Mouse (Mus musculus) stomach, postnatal 0 days (tissue): ENCODE results near the gene Cnot2. TPM values are rescaled to one million over a fixed set of nuclear protein-coding genes. Genes with fewer than 3 reads are reported as not detected.

Experiments
- ATAC-seq: fragments of 200-750 bp; cut with Nextera tagmentation; 2 replicates; pipeline ENCODE4 v1.8.0; 2017; ENCODE audit not compliant: low FRiP score, low TSS enrichment
- DNase-seq: peaks from one replicate; pipeline ENCODE4 v3.0.0-alpha.2; 2016; ENCODE audit warnings: low spot score
- H3K27ac ChIP-seq: fragments of 300-500 bp; sonication (generic); replicated peaks from 2 replicates; pipeline ENCODE4 v1.5.1; 2014; ENCODE audit warnings: mild to moderate bottlenecking, control low read depth
- H3K27me3 ChIP-seq: fragments of 300-500 bp; sonication (generic); 2 replicates; pipeline ENCODE4 v1.6.1; 2014; ENCODE audit warnings: low read length; ENCODE audit not compliant: control insufficient read depth, insufficient read depth
- H3K36me3 ChIP-seq: fragments of 300-500 bp; sonication (generic); 2 replicates; pipeline ENCODE4 v1.6.1; 2014; ENCODE audit warnings: low read length, mixed read lengths; ENCODE audit not compliant: control insufficient read depth, insufficient read depth
- H3K4me1 ChIP-seq: fragments of 300-500 bp; sonication (generic); replicated peaks from 2 replicates; pipeline ENCODE4 v1.6.1; 2014; ENCODE audit warnings: antibody characterized with exemption; ENCODE audit not compliant: control insufficient read depth, insufficient read depth
- H3K4me2 ChIP-seq: fragments of 300-500 bp; sonication (generic); replicated peaks from 2 replicates; pipeline ENCODE4 v1.6.1; 2014; ENCODE audit warnings: low read depth, mild to moderate bottlenecking, control low read depth, moderate library complexity
- H3K4me3 ChIP-seq: fragments of 300-500 bp; sonication (generic); 2 replicates; pipeline ENCODE4 v1.5.1; 2014; ENCODE audit warnings: low read depth, low read length, control low read depth
- H3K9ac ChIP-seq: fragments of 300-500 bp; sonication (generic); 2 replicates; pipeline ENCODE4 v1.6.1; 2014; ENCODE audit warnings: mild to moderate bottlenecking, low read length, control low read depth, mixed read lengths
- H3K9me3 ChIP-seq: fragments of 300-500 bp; sonication (generic); 2 replicates; pipeline ENCODE4 v1.6.1; 2016; ENCODE audit warnings: low read length; ENCODE audit not compliant: control insufficient read depth
- CTCF ChIP-seq: IDR thresholded peaks from 2 replicates; pipeline ENCODE4 v1.5.1; 2016; ENCODE audit warnings: antibody characterized with exemption, low read depth, mild to moderate bottlenecking, moderate library complexity
- EP300 ChIP-seq: optimal IDR thresholded peaks from 2 replicates; pipeline ENCODE3; 2016; ENCODE audit warnings: antibody characterized with exemption
- WGBS: fragments of 180-500 bp; shearing (Covaris S2); extraction: QIAGEN DNeasy Blood & Tissue Kit; methylation state at CpG from one replicate; pipeline ENCODE4 v1.1.7; 2014; 5-methylcytosine and 5-hydroxymethylcytosine counted together
- polyA plus RNA-seq: library from polyadenylated mRNA; unstranded; fragments of >200 nt; fragmentation: Nextera tagmentation; extraction: Ambion mirVana; gene quantifications from 2 replicates; pipeline ENCODE4 v1.2.1, GENCODE M21; 2015

Cnot2 gene
- polyA plus RNA-seq, 1 experiment from 2014 or later = 38.0 TPM

- TF ChIP-seq CTCF = no peak
- TF ChIP-seq EP300 = no peak
- DNase-seq = no peak
- no peak overlapping the region for H3K9ac ChIP-seq
- no peaks in the 10 kb centered on the region for H3K27me3 ChIP-seq
- no peak overlapping the region for H3K27ac ChIP-seq
- 88% methylated on average over 14 of the region's 14 CpGs for WGBS
- no peaks in the 10 kb centered on the region for H3K36me3 ChIP-seq
- ATAC-seq = no peak
- H3K4me2 ChIP-seq = no peak overlapping the region
- no peaks in the 10 kb centered on the region for H3K4me1 ChIP-seq
- no peak overlapping the region for H3K4me3 ChIP-seq
- no peaks in the 10 kb centered on the region for H3K9me3 ChIP-seq
These were observed 16.3 kb downstream of the Cnot2 start for GRCm38 (mm10) chr10:116564828-116565602.

GRCm38 (mm10) chr10:116562731-116563480 is 18.4 kb downstream of the Cnot2 start:
- Histone ChIP-seq H3K9ac (no peak overlapping the region), H3K9me3 (no peaks in the 10 kb centered on the region), H3K4me3 (no peak overlapping the region), H3K36me3 (no peaks in the 10 kb centered on the region), H3K4me1 (no peaks in the 10 kb centered on the region), H3K27ac (no peak overlapping the region), H3K4me2 (no peak overlapping the region), H3K27me3 (no peaks in the 10 kb centered on the region)
- DNase-seq (no peak), ATAC-seq (no peak)
- 70% methylated on average over 4 of the region's 4 CpGs for WGBS
- TF ChIP-seq EP300 (no peak), CTCF (no peak)

GRCm38 (mm10) chr10:116562210-116562609 is 19.1 kb downstream of the Cnot2 start:
- no peak for DNase-seq
- no peak for TF ChIP-seq CTCF
- H3K27me3 ChIP-seq = no peaks in the 10 kb centered on the region
- H3K36me3 ChIP-seq = no peaks in the 10 kb centered on the region
- H3K4me3 ChIP-seq = no peak overlapping the region
- H3K4me2 ChIP-seq = no peak overlapping the region
- no peak overlapping the region for H3K9ac ChIP-seq
- no peak for ATAC-seq
- no peaks in the 10 kb centered on the region for H3K4me1 ChIP-seq
- no peaks in the 10 kb centered on the region for H3K9me3 ChIP-seq
- WGBS = 41% methylated on average over 4 of the region's 4 CpGs
- H3K27ac ChIP-seq = no peak overlapping the region

GRCm38 (mm10) chr10:116559171-116559570 is 22.1 kb downstream of the Cnot2 start:
- Histone ChIP-seq H3K36me3 (no peaks in the 10 kb centered on the region), H3K4me1 (no peaks in the 10 kb centered on the region), H3K27ac (no peak overlapping the region), H3K9ac (no peak overlapping the region), H3K27me3 (no peaks in the 10 kb centered on the region), H3K4me3 (no peak overlapping the region), H3K4me2 (no peak overlapping the region), H3K9me3 (no peaks in the 10 kb centered on the region)
- DNase-seq = no peak
- 46% methylated on average over 1 of the region's 1 CpGs for WGBS
- TF ChIP-seq CTCF (no peak), EP300 (no peak)
- ATAC-seq = no peak

- H3K4me3 ChIP-seq = no peak overlapping the region
- no peaks in the 10 kb centered on the region for H3K27me3 ChIP-seq
- WGBS = 92% methylated on average over 1 of the region's 1 CpGs
- H3K4me2 ChIP-seq = no peak overlapping the region
- H3K9ac ChIP-seq = no peak overlapping the region
- no peak for TF ChIP-seq EP300
- TF ChIP-seq CTCF = no peak
- no peak overlapping the region for H3K27ac ChIP-seq
- H3K9me3 ChIP-seq = no peaks in the 10 kb centered on the region
- H3K36me3 ChIP-seq = no peaks in the 10 kb centered on the region
- DNase-seq (no peak), ATAC-seq (no peak)
- no peaks in the 10 kb centered on the region for H3K4me1 ChIP-seq
These were observed 24.1 kb downstream of the Cnot2 start for GRCm38 (mm10) chr10:116557166-116557565.

- no peak overlapping the region for H3K4me3 ChIP-seq
- ATAC-seq (no peak), DNase-seq (no peak)
- no peaks in the 10 kb centered on the region for H3K27me3 ChIP-seq
- no peaks in the 10 kb centered on the region for H3K4me1 ChIP-seq
- H3K4me2 ChIP-seq = no peak overlapping the region
- H3K36me3 ChIP-seq = no peaks in the 10 kb centered on the region
- 53% methylated on average over 2 of the region's 2 CpGs for WGBS
- H3K9me3 ChIP-seq = no peaks in the 10 kb centered on the region
- H3K27ac ChIP-seq = no peak overlapping the region
- TF ChIP-seq CTCF (peak; percentile 51), EP300 (no peak)
- no peak overlapping the region for H3K9ac ChIP-seq
These were observed 26.9 kb downstream of the Cnot2 start for GRCm38 (mm10) chr10:116554434-116554833.
